Mouse (Mus musculus): ENCODE measurements around the gene Ascc1. TPM values are rescaled to one million over a fixed set of nuclear protein-coding genes. Genes with fewer than 3 reads are reported as not detected.

Gene Ascc1
- polyA plus RNA-seq, 1 experiment from 2014 or later: 47.4 TPM

DNA sequence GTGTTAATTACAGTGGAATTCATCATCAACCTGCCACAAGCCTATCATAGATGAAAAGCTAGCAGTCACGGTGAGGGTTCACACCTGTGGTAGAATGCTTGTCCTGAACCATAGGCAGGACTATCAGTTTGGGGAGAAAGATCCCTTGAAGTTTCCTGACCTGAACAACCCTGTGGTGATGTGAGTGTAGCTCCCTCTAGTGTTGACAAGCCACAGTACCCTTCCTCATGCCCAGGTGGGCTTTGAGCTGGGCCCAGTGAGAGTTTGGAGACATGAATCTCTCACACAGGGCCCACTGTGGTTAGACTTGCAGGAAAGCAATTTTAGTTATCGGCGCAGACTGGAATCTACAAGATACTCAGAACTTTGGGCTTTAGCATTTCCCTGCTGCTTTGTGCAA, 63.9 kb downstream of the Ascc1 start:
- ATAC-seq (ENCODE audit: low FRiP score, low TSS enrichment): no peak
- Histone ChIP-seq H3K4me3 (ENCODE audit: low read length) (no peak overlapping the region), H3K9ac (ENCODE audit: low read depth, low read length) (no peak overlapping the region), H3K27ac (ENCODE audit: low read depth, low read length) (no peak overlapping the region), H3K4me2 (replicated peaks; ENCODE audit: low read depth, low read length) (no peak overlapping the region), H3K4me1 (ENCODE audit: control insufficient read depth, insufficient read depth, low read length) (peaks cover 14% of the 10 kb centered on the region), H3K9me3 (ENCODE audit: control insufficient read depth, low read length) (no peaks in the 10 kb centered on the region), H3K27me3 (ENCODE audit: control insufficient read depth, insufficient read depth, low read length) (no peaks in the 10 kb centered on the region), H3K36me3 (ENCODE audit: control insufficient read depth, insufficient read depth, low read length) (no peaks in the 10 kb centered on the region)
- 72% methylated on average over 3 of the region's 3 CpGs for WGBS

DNA sequence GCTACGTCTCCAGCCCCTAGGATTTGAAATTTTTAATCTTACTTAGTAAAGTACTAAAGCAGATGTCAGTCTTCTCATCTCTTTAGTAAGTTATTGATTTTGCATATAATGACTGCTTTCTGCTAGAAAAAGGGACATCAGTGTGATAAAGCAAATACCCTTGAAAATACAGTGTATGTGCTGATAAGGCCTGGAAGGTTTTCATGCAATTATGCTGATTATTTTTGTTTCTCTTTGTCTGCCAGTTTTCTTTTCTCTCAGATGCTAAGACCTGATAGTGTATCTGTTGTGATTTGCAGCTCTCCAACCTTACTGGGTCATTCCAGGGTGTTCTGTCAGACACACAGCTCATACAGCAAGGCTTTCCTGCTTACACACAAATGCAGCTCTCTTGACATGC, 72.6 kb downstream of the Ascc1 start:
- ATAC-seq (ENCODE audit: low FRiP score, low TSS enrichment): no peak
- Histone ChIP-seq H3K27me3 (ENCODE audit: control insufficient read depth, insufficient read depth, low read length) (no peaks in the 10 kb centered on the region), H3K36me3 (ENCODE audit: control insufficient read depth, insufficient read depth, low read length) (no peaks in the 10 kb centered on the region), H3K4me1 (ENCODE audit: control insufficient read depth, insufficient read depth, low read length) (peaks cover 4% of the 10 kb centered on the region; the same call in 1 of the 2 replicates), H3K9ac (ENCODE audit: low read depth, low read length) (no peak overlapping the region), H3K9me3 (ENCODE audit: control insufficient read depth, low read length) (no peaks in the 10 kb centered on the region), H3K4me2 (replicated peaks; ENCODE audit: low read depth, low read length) (no peak overlapping the region), H3K27ac (ENCODE audit: low read depth, low read length) (no peak overlapping the region), H3K4me3 (ENCODE audit: low read length) (no peak overlapping the region)
- WGBS: 67% methylated on average over 1 of the region's 1 CpGs

- Histone ChIP-seq H3K4me3 (ENCODE audit: low read length) (no peak overlapping the region), H3K4me1 (ENCODE audit: control insufficient read depth, insufficient read depth, low read length) (peaks cover 23% of the 10 kb centered on the region), H3K9ac (ENCODE audit: low read depth, low read length) (no peak overlapping the region), H3K27ac (ENCODE audit: low read depth, low read length) (no peak overlapping the region), H3K27me3 (ENCODE audit: control insufficient read depth, insufficient read depth, low read length) (no peaks in the 10 kb centered on the region), H3K36me3 (ENCODE audit: control insufficient read depth, insufficient read depth, low read length) (no peaks in the 10 kb centered on the region), H3K9me3 (ENCODE audit: control insufficient read depth, low read length) (no peaks in the 10 kb centered on the region), H3K4me2 (replicated peaks; ENCODE audit: low read depth, low read length) (no peak overlapping the region)
- 84% methylated on average over 7 of the region's 7 CpGs for WGBS
- no peak for ATAC-seq (ENCODE audit: low FRiP score, low TSS enrichment)
These were observed 74.6 kb downstream of the Ascc1 start for GRCm38 (mm10) chr10:60077226-60077625.

DNA sequence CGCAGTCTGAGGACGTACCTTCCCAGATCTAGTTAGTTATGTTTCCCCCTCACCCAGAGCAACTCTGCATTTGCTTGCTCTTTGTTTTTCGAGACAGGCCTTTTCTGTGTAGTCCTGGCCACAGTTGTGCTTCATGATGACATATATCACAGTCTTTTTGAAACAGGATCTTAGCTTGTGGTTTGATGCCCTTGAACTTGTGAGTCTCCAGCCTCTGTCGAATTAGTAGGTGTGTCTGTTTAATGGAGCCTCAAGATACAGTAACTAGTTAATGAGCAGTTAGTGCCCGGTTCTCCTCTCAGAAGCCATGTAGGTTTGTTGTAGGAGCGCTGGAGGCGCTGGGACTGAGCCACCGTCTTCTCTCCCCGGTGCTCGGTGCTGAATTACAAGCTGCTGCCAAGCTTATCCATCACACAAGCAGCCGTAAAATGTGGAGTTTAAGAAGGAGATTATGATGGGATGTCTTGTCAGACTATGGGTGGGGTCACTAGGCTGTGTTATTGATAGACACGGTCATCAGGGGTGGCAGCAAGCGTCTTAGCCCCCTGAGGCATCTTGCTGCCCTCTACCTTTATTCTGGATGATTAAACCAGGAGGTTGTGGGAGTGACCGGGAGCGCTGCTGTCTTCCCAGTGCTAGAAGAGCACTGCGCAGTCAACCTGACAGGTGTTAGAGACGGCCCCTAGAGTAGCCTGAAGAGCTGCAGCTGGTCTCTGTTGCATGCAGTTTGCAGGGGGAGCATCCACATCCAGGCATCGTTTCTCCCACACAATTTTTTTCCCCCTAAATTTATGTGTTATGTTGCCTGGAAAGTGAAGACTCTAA, 75.3 kb downstream of the Ascc1 start:
- H3K4me2 ChIP-seq (replicated peaks; ENCODE audit: low read depth, low read length): peak overlapping the region; percentile 28
- no peaks in the 10 kb centered on the region for H3K36me3 ChIP-seq (ENCODE audit: control insufficient read depth, insufficient read depth, low read length)
- peaks cover 26% of the 10 kb centered on the region for H3K4me1 ChIP-seq (ENCODE audit: control insufficient read depth, insufficient read depth, low read length)
- WGBS: 27% methylated on average over 18 of the region's 18 CpGs
- H3K4me3 ChIP-seq (ENCODE audit: low read length): no peak overlapping the region
- no peaks in the 10 kb centered on the region for H3K27me3 ChIP-seq (ENCODE audit: control insufficient read depth, insufficient read depth, low read length)
- peak overlapping the region; percentile 21 for H3K27ac ChIP-seq (ENCODE audit: low read depth, low read length)
- ATAC-seq (ENCODE audit: low FRiP score, low TSS enrichment): peak; percentile 74; the same call in 1 of the 2 replicates
- H3K9me3 ChIP-seq (ENCODE audit: control insufficient read depth, low read length): no peaks in the 10 kb centered on the region
- no peak overlapping the region for H3K9ac ChIP-seq (ENCODE audit: low read depth, low read length)

GRCm38 (mm10) chr10:60078561-60078917, 75.9 kb downstream of the Ascc1 start:
- H3K27ac ChIP-seq (ENCODE audit: low read depth, low read length): peak overlapping the region; percentile 21
- peak overlapping the region; percentile 28 for H3K4me2 ChIP-seq (replicated peaks; ENCODE audit: low read depth, low read length)
- H3K4me1 ChIP-seq (ENCODE audit: control insufficient read depth, insufficient read depth, low read length): peaks cover 26% of the 10 kb centered on the region
- H3K36me3 ChIP-seq (ENCODE audit: control insufficient read depth, insufficient read depth, low read length): no peaks in the 10 kb centered on the region
- WGBS: 16% methylated on average over 5 of the region's 5 CpGs
- ATAC-seq (ENCODE audit: low FRiP score, low TSS enrichment): peak; percentile 36; the same call in 1 of the 2 replicates
- H3K9me3 ChIP-seq (ENCODE audit: control insufficient read depth, low read length): no peaks in the 10 kb centered on the region
- no peaks in the 10 kb centered on the region for H3K27me3 ChIP-seq (ENCODE audit: control insufficient read depth, insufficient read depth, low read length)
- no peak overlapping the region for H3K9ac ChIP-seq (ENCODE audit: low read depth, low read length)
- no peak overlapping the region for H3K4me3 ChIP-seq (ENCODE audit: low read length)

DNA sequence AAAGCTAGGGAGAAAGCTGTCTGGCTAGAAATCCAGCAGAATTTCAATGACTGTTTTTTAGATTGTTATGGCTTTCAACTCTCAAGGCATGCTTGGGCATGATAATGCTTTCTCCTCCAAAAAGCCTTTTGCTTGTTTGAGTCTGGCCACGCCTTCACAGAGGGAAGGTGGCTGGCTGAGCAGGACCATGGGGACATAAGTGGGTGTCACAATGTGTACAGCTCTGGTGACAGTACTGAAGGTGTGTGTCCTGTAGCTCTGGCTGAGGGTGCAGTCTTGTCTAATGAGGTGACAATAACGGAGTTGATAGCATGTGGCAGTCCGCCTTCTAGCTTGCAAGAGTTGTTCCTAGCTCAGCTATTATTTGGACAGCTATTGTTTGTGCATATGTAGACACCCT, 77.6 kb downstream of the Ascc1 start:
- Histone ChIP-seq H3K27me3 (ENCODE audit: control insufficient read depth, insufficient read depth, low read length) (no peaks in the 10 kb centered on the region), H3K9me3 (ENCODE audit: control insufficient read depth, low read length) (no peaks in the 10 kb centered on the region), H3K36me3 (ENCODE audit: control insufficient read depth, insufficient read depth, low read length) (no peaks in the 10 kb centered on the region), H3K4me1 (ENCODE audit: control insufficient read depth, insufficient read depth, low read length) (peaks cover 26% of the 10 kb centered on the region), H3K9ac (ENCODE audit: low read depth, low read length) (no peak overlapping the region), H3K27ac (ENCODE audit: low read depth, low read length) (no peak overlapping the region), H3K4me3 (ENCODE audit: low read length) (no peak overlapping the region), H3K4me2 (replicated peaks; ENCODE audit: low read depth, low read length) (no peak overlapping the region)
- 73% methylated on average over 3 of the region's 3 CpGs for WGBS
- no peak for ATAC-seq (ENCODE audit: low FRiP score, low TSS enrichment)

DNA sequence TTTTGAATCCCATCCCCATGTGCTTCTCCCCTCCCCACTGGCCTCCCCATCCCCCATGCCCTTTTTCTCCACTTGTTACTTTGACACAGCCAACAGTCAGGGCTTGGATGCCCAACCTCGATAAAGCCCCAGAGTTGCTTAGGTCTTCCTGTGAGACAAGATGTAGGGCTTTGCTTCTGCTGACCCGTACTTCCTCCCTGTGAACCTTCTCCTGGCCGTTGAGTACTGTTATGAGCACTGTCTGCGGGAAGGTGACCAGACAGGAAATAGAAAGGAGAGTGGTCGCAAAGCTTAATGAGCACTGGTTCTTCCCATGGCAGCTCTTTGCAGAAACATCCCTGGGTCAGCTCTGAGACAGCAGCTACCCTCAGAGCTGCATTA, 78.0 kb downstream of the Ascc1 start:
- Histone ChIP-seq H3K27ac (ENCODE audit: low read depth, low read length) (peak overlapping the region; percentile 13; the same call in 1 of the 2 replicates), H3K4me2 (replicated peaks; ENCODE audit: low read depth, low read length) (no peak overlapping the region), H3K4me3 (ENCODE audit: low read length) (no peak overlapping the region), H3K36me3 (ENCODE audit: control insufficient read depth, insufficient read depth, low read length) (no peaks in the 10 kb centered on the region), H3K4me1 (ENCODE audit: control insufficient read depth, insufficient read depth, low read length) (peaks cover 26% of the 10 kb centered on the region), H3K27me3 (ENCODE audit: control insufficient read depth, insufficient read depth, low read length) (no peaks in the 10 kb centered on the region), H3K9ac (ENCODE audit: low read depth, low read length) (no peak overlapping the region), H3K9me3 (ENCODE audit: control insufficient read depth, low read length) (no peaks in the 10 kb centered on the region)
- WGBS: 12% methylated on average over 5 of the region's 5 CpGs
- ATAC-seq (ENCODE audit: low FRiP score, low TSS enrichment): no peak

DNA sequence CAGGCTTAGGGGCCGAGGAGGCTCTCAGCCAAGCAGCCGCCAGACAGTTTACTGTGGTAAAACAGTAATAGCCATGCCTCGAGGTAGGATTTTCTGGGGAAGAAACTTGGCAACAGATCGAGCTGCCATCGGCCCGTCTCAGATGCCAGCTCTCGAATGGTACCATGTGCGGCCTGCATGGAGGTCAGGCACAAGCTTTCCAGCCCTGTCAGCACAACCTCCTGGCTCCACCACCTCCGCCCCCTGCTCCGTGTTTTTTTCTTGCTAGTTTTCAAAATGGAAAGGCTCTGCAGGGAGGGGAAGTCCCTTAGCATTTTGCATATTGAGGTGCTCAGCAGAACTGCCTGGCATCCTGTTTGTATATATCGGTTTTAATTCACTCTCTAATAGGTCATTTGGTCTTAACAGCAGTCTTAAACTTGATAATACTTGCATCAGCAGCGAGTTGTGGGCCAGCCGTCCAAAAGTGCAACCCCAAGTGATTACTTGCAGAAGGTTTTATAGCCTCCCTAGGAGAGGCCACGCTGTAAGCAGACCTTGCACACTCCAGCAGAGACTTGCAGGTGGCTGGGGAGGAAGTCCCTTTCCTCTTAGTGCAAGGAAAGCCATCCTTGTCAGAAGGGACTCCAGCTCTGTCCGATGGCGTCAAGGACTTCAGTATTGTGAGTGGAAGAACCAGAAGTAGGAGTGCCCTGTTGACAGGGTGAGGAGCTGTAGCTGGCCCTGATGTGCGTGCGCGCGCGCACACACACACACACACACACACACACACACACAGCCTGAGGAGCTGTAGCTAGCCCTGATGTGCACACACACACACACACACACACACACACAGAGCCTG, 78.6 kb downstream of the Ascc1 start:
- Histone ChIP-seq H3K4me1 (ENCODE audit: control insufficient read depth, insufficient read depth, low read length) (peaks cover 26% of the 10 kb centered on the region), H3K27ac (ENCODE audit: low read depth, low read length) (peak overlapping the region; percentile 13; the same call in 1 of the 2 replicates), H3K9me3 (ENCODE audit: control insufficient read depth, low read length) (no peaks in the 10 kb centered on the region), H3K36me3 (ENCODE audit: control insufficient read depth, insufficient read depth, low read length) (no peaks in the 10 kb centered on the region), H3K4me2 (replicated peaks; ENCODE audit: low read depth, low read length) (no peak overlapping the region), H3K27me3 (ENCODE audit: control insufficient read depth, insufficient read depth, low read length) (no peaks in the 10 kb centered on the region), H3K9ac (ENCODE audit: low read depth, low read length) (no peak overlapping the region; the same call in 1 of the 2 replicates), H3K4me3 (ENCODE audit: low read length) (no peak overlapping the region)
- 45% methylated on average over 21 of the region's 21 CpGs for WGBS
- peak; percentile 36; the same call in 1 of the 2 replicates for ATAC-seq (ENCODE audit: low FRiP score, low TSS enrichment)

DNA sequence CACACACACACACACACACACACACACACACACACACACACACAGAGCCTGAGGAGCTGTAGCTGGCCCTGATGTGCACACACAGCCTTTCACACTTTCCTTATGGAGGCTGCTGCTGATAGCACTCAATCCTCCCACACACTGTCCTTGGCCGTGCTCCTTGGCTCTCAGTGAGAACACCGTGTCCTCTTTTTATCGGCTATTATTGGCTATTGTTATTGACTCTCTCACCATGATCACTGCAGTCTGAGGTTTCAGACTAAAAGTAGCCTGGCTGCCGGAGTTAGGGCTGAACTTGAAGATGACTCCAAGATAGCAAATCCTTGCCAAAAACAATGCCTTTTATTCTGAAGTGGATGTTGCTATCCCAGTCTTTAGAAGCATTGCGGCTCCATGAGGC, 79.3 kb downstream of the Ascc1 start:
- H3K9me3 ChIP-seq (ENCODE audit: control insufficient read depth, low read length): no peaks in the 10 kb centered on the region
- no peak overlapping the region for H3K4me3 ChIP-seq (ENCODE audit: low read length)
- H3K9ac ChIP-seq (ENCODE audit: low read depth, low read length): no peak overlapping the region
- no peak for ATAC-seq (ENCODE audit: low FRiP score, low TSS enrichment)
- H3K27ac ChIP-seq (ENCODE audit: low read depth, low read length): peak overlapping the region; percentile 13; the same call in 1 of the 2 replicates
- WGBS: 32% methylated on average over 5 of the region's 5 CpGs
- peaks cover 26% of the 10 kb centered on the region for H3K4me1 ChIP-seq (ENCODE audit: control insufficient read depth, insufficient read depth, low read length)
- no peaks in the 10 kb centered on the region for H3K36me3 ChIP-seq (ENCODE audit: control insufficient read depth, insufficient read depth, low read length)
- no peaks in the 10 kb centered on the region for H3K27me3 ChIP-seq (ENCODE audit: control insufficient read depth, insufficient read depth, low read length)
- H3K4me2 ChIP-seq (replicated peaks; ENCODE audit: low read depth, low read length): no peak overlapping the region

All from kidney, embryonic 14.5 days (tissue).